Mouse (Mus musculus) MEL (cell line): Measurements from ENCODE around the gene Tuba1a.

Experiments used
- BHLHE40 ChIP-seq: IDR thresholded peaks from 2 replicates; pipeline ENCODE4 v1.6.1; 2012; ENCODE audit warnings: low read depth, mild to moderate bottlenecking, inconsistent platforms, low read length, improper control_type of control experiment, borderline replicate concordance
- CTCF ChIP-seq, 3 experiments: IDR thresholded peaks in 2 of 3; conservative IDR thresholded peaks in 1 of 3; 2 replicates each; pipeline ENCODE4 v1.5.1; 2011 to 2012; ENCODE audit warnings: low read length in 3 of 3, low read depth in 2 of 3, mild to moderate bottlenecking in 2 of 3, improper control_type of control experiment in 1 of 3, inconsistent platforms in 1 of 3, mixed read lengths in 1 of 3, moderate library complexity in 1 of 3; ENCODE audit not compliant: control insufficient read depth in 1 of 3, insufficient read depth in 1 of 3, poor library complexity in 1 of 3, severe bottlenecking in 1 of 3
- EP300 ChIP-seq, 2 experiments: IDR thresholded peaks; 2 replicates each; pipeline ENCODE4 v1.6.1; 2011; ENCODE audit warnings: improper control_type of control experiment in 2 of 2, low read length in 2 of 2, low read depth in 1 of 2, mild to moderate bottlenecking in 1 of 2
- GATA1 ChIP-seq: IDR thresholded peaks from 2 replicates; pipeline ENCODE4 v1.6.1; 2011; ENCODE audit warnings: low read depth, low read length, improper control_type of control experiment
- MAX ChIP-seq: IDR thresholded peaks from 2 replicates; pipeline ENCODE4 v1.6.1; 2011; ENCODE audit warnings: low read length, improper control_type of control experiment
- MYC ChIP-seq: IDR thresholded peaks from 2 replicates; pipeline ENCODE4 v1.6.1; 2011; ENCODE audit warnings: low read depth, mild to moderate bottlenecking, low read length, improper control_type of control experiment, moderate library complexity
- POLR2A ChIP-seq, 2 experiments: IDR thresholded peaks; 2 replicates each; pipeline ENCODE4 v1.6.1; 2011 to 2012; ENCODE audit warnings: low read length in 2 of 2, mild to moderate bottlenecking in 2 of 2, control low read depth in 1 of 2, improper control_type of control experiment in 1 of 2, low read depth in 1 of 2, moderate library complexity in 1 of 2; ENCODE audit not compliant: control insufficient read depth in 1 of 2, insufficient read depth in 1 of 2, poor library complexity in 1 of 2
- POLR2AphosphoS5 ChIP-seq: IDR thresholded peaks from 2 replicates; pipeline ENCODE4 v1.6.1; 2012; ENCODE audit warnings: low read depth, borderline replicate concordance, mild to moderate bottlenecking, inconsistent platforms, low read length, moderate library complexity, mixed read lengths
- SIN3A ChIP-seq: IDR thresholded peaks from 2 replicates; pipeline ENCODE4 v1.6.1; 2012; ENCODE audit warnings: low read length, improper control_type of control experiment, inconsistent platforms
- TAL1 ChIP-seq: IDR thresholded peaks from 2 replicates; pipeline ENCODE4 v1.6.1; 2012; ENCODE audit warnings: mild to moderate bottlenecking, inconsistent platforms, low read length, moderate library complexity, mixed read lengths
- USF1 ChIP-seq: IDR thresholded peaks from 2 replicates; pipeline ENCODE4 v1.6.1; 2014; ENCODE audit warnings: low read depth, mild to moderate bottlenecking, inconsistent platforms, low read length, improper control_type of control experiment, moderate library complexity
- ZC3H11A ChIP-seq: IDR thresholded peaks from 2 replicates; pipeline ENCODE4 v1.6.1; 2012; ENCODE audit warnings: low read depth, mild to moderate bottlenecking, inconsistent platforms, low read length, improper control_type of control experiment

DNA sequence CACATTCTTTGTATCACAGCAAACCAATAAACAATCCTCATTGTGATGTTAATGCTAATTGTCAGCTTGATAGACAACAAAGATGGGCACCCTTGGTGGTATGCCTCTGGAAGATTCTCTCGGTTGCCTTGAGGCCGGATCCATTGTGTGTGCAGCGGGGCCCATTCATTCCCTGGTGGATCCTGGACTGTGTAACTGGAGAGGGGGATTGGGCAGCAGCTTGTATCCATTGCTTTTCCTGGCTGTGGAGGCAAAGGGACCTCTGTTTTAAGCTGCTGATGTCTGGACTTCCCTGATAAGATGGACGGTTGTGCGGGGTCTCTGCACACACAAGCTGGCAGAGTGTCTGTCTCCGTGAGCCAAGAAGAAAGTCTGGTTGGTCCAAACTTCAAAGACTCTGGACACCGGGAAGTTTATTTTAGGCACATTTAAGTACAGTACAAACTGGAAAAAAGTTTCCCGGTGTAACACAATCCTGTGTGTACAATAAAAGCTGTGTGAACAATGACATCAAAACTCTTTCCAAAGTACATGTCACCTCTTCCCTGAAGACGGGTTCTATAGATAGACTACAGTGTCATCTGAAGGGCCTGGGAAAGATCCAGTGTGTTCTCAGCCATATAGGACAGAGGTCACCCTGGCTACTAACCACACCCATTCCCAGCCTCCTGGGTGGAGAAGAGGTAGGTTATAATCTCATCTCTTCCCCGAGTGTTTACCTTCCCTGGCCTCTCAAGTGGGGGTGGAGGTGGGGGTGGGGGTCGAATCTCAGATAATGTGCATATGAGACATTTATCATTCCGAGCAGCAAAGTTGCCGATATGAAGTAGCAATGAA, 44.7 kb upstream of the Tuba1a start:
- TF ChIP-seq BHLHE40 (no peak), EP300 (IDR thresholded peaks at IDR 0.05; ENCODE audit: low read depth in 1 of 2, low read length in 2 of 2) (peak in 1 of 2 experiments; percentile 61; a peak in 3 of 4 replicates), CTCF (IDR thresholded peaks at IDR 0.05 in 2 of 3, conservative IDR thresholded peaks at IDR 0.05 in 1 of 3; ENCODE audit: control insufficient read depth in 1 of 3, insufficient read depth in 1 of 3, low read depth in 2 of 3, low read length in 3 of 3, poor library complexity in 1 of 3, severe bottlenecking in 1 of 3) (no peak), USF1 (no peak), POLR2A (IDR thresholded peaks at IDR 0.05; ENCODE audit: control insufficient read depth in 1 of 2, insufficient read depth in 1 of 2, low read depth in 1 of 2, low read length in 2 of 2, poor library complexity in 1 of 2) (no peak), TAL1 (peak; percentile 74), MAX (no peak), ZC3H11A (no peak), POLR2AphosphoS5 (no peak), GATA1 (no peak), MYC (no peak), SIN3A (no peak)
